Mouse (Mus musculus) heart, adult 18-20 months (tissue): ENCODE results near the gene Tmem258. TPM values are rescaled to one million over a fixed set of nuclear protein-coding genes. Genes with fewer than 3 reads are reported as not detected.

ENCODE experiments used
- DNase-seq, 2 experiments: peaks; one replicate each; pipeline ENCODE4 v3.0.0; 2021 to 2022; ENCODE audit warnings: mixed read lengths in 1 of 2
- microRNA-seq, 2 experiments: library from miRNA; unstranded; fragments of <30 nt; microRNA quantifications; one replicate each; pipeline ENCODE4 v1.2.0; 2022
- total RNA-seq, 2 experiments: library from RNA; stranded (reverse); gene quantifications; 2 replicates each; pipeline ENCODE4 v1.2.3; 2021

Gene Tmem258
- total RNA-seq, 2 experiments from 2014 or later = 138 to 161 TPM

GRCm38 (mm10) chr19:10223561-10223960 lies 19.7 kb downstream of the Tmem258 start:
- no peak for DNase-seq

DNA sequence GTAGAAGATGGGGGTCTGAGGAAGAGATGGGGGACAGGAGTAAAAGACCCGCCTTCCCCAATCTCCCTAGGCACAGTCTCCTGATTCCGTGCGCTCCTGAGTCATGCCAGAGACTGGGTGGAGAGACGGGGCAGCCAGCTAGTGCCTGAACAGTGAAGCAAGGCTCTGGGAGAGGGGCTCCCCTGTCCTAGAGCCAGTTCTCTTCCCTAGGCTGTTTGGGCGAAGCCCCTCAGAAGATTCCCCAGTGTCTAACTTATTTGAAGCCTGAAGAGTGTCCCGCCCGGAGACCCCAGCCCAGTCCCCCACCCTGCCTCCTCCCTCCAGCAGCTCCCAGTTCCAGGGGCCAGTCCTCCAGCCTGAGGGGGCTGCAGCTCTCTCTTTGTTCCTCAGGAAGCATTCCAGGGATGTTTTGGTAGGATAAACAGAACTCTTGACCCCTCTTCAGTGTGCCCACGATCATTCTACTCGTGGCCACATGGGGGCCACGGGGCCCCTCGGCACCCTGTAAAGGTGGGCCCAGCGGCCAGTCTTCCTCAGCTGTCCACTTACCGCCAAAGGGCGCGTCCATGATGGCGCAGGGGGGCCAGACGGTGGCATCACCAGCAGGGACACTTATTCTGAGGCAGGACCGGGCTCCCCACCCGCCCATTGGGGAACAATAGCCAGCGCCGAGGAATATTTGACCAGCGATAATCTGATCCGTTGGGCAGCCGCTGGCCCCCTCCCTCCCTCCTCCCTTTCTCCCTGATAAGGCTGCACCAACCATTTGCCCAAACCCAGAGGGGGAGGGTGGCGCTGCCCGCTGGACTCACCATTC lies 21.0 kb downstream of the Tmem258 start:
- DNase-seq = no peak

DNA sequence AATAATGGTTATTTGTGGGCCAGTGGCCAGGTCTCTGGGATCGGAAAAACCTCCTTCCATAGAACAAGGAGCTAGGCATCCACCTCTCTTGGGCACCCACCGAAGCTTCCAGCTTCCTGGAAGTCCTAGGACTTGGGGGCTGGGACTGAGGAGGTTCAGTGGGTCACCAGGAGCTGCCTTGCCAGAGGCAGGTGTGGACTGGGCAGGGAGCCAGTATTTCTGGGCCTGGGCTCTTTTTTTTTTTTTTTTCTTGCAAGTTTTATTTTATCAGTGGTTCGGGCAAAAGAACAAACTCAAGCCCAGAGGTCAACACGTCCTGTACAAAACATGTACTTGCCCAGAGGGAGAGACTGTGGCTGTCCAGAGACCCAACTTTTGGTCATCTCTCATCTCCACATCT lies 22.0 kb downstream of the Tmem258 start:
- no peak for DNase-seq

- no peak for DNase-seq
Observed at GRCm38 (mm10) chr19:10231016-10231415, 27.2 kb downstream of the Tmem258 start.

DNA sequence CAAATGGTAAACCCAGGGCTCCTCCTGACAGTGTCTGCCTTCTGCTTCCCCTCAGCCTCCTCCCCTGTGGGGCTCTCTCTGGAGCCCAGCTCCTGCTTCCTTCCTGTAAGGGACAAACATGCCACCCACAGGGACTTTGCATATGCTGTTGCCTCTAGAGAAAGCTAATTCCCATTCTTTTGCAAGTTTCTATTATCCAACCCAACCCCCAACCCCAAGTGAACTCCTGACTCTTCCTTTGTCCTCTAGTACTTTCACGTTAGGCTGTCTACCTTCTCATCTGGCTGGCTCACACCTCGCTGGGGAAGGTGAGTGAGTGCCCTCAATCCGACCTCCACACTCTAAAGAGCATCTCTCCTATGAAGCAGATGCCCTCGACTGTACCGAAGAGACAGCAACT lies 28.1 kb downstream of the Tmem258 start:
- no peak for DNase-seq

DNA sequence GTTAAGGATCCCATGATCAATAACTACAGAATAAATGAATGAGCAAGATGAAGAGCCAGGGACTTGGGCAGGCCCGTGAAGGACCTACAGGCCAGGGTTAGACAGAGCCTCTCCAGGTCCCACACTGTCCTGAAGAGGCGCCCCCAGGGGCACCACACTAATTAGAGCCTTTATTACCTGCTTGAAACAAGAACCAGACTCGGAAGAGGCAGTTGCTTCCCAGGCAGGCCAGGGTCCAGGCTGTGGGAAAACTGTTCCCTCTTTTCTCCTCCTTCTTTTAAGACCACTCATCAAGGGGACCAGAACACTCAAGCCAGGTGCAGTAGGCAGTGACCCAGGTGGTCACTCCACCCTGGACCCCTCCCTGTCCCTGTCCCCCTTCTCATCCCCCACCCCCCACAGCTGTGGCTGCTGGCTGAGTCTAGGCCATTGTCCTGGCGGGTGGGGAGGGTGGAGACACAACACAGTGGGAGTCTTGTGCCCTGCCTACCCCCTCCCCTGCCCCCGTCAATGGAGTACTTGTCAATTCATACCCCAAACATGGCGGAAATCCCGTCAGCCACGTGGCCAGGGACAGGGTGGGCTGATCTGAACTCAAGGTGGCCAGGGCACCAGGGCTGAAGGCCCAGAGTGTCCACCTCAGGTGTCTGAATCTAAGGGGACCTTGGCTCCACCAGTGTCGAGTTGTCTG lies 28.7 kb downstream of the Tmem258 start:
- no peak for DNase-seq

DNA sequence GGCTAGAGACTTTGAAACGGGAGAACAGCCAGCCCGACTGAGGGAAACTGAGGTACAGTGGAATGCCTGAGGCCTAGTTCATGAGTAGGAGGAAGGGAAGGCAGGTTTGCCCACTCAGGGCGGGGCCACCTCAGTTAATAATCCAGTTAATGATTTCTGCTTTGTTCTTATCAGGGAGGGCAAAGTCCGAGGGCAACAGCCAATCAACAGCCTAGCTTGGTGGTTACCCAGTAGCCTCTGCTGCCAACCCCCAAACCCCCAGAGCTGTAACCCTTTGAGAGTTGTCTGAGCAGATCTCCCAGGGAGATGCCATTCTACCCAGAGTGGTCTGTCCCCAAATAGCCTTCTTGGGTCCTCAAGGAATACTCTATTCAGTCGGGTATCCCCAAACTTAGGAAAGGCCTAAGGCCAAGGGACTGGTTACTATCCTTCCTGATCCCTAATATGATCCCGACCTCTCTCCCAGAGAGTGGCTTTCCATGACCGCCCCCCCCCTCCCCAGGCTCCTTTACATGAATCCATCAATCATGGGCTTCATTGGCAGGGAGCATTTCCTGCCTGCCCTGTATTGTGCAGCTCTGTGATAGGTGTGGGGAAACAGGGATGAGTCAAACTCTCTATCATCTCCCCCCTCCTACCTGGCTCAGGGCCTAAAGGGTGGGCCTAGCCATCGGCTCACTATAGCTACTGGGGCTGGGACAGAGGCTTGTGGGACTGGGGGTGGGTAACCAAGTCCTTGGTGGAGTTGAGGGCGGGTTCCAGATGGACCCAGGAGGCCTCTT lies 32.2 kb downstream of the Tmem258 start:
- no peak for DNase-seq

DNA sequence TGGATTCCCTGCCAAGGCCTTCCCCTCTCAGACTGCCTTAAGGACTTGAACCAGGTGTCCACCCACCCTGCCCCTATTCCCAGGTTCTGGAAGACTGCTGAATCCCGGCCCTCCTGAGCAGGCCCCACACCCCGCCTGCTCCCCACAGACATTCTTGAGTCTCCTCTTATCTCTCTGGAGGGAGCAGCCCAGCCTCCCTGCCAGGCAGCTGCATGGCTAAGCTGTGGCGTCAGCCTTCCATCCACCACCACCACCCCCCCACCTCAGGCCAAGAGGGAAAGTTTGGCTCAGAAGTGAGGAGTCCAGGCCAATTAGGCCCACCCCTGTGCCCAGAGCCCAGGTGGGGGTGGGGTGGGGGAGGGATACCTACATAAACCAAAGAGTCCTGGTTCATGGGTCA lies 34.7 kb downstream of the Tmem258 start:
- peak in 1 of 2 experiments; percentile 33 for DNase-seq

- DNase-seq = no peak
Observed at GRCm38 (mm10) chr19:10239419-10239818, 35.6 kb downstream of the Tmem258 start.

DNA sequence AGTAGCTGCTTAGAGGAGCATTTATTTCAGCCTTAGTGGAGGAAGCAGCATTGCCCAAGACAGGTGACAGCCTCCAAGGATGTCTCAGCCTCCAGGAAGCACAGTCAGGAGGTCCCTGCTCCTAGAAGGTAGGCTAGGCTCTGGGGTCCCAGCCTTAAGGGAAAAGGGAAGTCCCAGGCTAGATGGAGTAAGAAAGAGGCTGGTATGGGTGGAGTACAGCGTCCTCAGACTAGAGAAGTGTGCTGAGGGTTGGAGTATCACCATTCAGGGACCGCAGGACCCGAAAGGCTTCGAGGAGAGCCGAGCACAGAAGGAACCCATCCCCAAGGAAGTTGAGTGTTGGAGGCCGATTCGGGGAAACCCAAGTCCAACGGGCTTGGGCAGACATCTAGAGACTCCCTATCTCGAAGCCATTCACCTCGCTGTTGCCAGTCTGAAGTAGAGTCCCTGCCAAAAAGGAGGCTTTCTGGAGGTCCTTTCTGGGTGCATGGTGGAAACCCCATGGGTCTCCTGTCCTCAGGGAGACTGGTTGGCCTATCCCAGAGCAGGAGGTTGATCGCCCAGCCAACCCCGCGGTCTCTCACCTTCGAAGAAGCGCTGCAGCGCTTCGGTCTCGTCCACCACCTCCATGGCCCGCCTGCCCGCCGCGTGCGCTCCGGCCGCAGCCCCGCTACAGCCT lies 36.3 kb downstream of the Tmem258 start:
- no peak for DNase-seq

- DNase-seq = peak; percentile 81 to 84
Observed at GRCm38 (mm10) chr19:10240654-10241305, 37.0 kb downstream of the Tmem258 start, which contains the start of gene Myrf. Gene Myrf, minus strand, starts transcription at chr19:10240748.

DNA sequence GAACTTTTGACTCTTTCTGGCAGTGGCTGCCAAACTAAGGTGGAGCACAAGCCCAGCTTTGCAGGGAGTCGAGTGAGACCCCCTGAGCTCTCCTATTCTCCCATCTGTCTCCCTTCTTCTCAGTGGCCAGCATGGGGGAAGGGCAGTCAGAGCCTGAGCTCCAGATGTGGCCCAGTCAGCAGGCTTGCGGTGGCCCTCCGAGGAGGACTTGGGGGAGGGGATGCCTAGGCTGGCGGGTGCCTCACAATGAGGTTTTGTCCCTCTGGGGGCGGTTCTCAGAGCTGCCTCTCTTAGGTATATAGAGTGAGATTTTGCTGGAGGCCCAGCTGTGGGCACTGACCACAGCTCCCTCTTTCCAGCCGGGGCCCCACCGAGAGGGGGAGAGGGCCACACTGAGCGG lies 39.1 kb downstream of the Tmem258 start:
- DNase-seq = no peak

GRCm38 (mm10) chr19:10244183-10244582 lies 40.4 kb downstream of the Tmem258 start:
- DNase-seq = peak; percentile 33 to 64

DNA sequence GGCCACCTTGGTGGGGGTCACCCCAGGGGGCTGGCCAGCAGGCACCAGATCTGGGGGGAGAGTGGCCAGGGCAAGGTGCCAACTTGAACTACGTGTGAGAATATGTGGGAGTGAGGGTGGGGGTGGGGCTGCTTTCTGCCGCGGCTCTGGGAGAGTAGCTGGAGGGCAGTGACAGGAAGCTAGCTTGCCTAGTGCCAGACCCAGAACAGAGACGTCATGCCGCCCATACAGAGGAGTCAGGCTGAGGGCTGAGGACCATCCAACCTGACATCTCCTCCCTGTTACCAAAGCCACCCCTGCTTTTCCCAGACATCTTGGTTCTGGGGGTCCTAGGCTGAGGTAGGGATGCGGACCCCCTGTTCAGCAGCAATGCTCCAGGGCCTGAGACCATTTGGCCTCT lies 43.4 kb downstream of the Tmem258 start:
- DNase-seq = no peak

DNA sequence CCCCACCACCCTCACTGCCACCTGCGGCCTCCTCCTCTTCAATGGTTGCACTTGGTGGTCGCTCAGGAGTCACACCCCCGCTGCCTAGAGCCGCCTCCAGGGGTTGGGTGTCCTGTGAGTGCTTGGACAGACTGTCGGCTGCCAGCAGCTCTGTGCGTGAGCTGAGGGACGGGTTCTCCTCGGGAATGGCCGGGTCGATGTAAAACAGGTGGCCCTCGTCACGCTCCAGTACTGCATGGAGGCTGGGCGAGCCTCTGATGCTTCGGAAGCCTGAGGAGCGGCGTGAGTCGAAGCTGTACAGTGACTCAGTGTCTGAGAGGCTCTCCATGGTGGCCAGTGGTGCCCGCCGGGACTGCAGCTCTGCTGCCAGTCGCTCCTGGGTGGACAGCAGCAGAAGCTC lies 44.3 kb downstream of the Tmem258 start:
- DNase-seq = no peak

Small RNAs within 50 kb of the gene (microRNA-seq; reads per million reads assigned to microRNA genes)
- gene Mir6993 = 0 reads per million in 2 experiments

Other genes with a start within 250 kb of the Tmem258 start
- gene Fth1, start 223.4 kb upstream of the Tmem258 start, total RNA-seq = 1,000 to 10,000 TPM; 2,847 to 3,135 TPM
- gene Best1, start 202.4 kb upstream of the Tmem258 start, total RNA-seq = under 1 TPM; 0.12 to 0.13 TPM
- 1 to 10 TPM; 6.6 to 6.8 TPM for gene Rab3il1, start 202.3 kb upstream of the Tmem258 start, total RNA-seq
- 10 to 100 TPM; 31.8 to 34.9 TPM for gene Fads3, start 162.4 kb upstream of the Tmem258 start, total RNA-seq
- gene Fads2, start 102.3 kb upstream of the Tmem258 start, total RNA-seq = 1 to 10 TPM; 5.2 to 5.5 TPM
- gene Fads1, start 21.1 kb upstream of the Tmem258 start, total RNA-seq = 10 to 100 TPM; 23.6 to 26.1 TPM
- gene Fen1, start 155 bp downstream of the Tmem258 start, total RNA-seq = 1 to 10 TPM; 4.7 to 5.2 TPM
- gene Myrf, start 36.7 kb downstream of the Tmem258 start, total RNA-seq = 1 to 10 TPM; 4.2 to 6.2 TPM
- gene Dagla, start 100.9 kb downstream of the Tmem258 start, total RNA-seq = 1 to 10 TPM; 3.3 TPM
- 10 to 100 TPM; 35.5 to 37.1 TPM for gene Syt7, start 185.1 kb downstream of the Tmem258 start, total RNA-seq